Mouse (Mus musculus): Measurements from ENCODE around the gene Mettl25. TPM values are rescaled to one million over a fixed set of nuclear protein-coding genes. Genes with fewer than 3 reads are reported as not detected.

Mettl25 gene
- polyA plus RNA-seq, 1 experiment from 2014 or later = 5.7 TPM

DNA sequence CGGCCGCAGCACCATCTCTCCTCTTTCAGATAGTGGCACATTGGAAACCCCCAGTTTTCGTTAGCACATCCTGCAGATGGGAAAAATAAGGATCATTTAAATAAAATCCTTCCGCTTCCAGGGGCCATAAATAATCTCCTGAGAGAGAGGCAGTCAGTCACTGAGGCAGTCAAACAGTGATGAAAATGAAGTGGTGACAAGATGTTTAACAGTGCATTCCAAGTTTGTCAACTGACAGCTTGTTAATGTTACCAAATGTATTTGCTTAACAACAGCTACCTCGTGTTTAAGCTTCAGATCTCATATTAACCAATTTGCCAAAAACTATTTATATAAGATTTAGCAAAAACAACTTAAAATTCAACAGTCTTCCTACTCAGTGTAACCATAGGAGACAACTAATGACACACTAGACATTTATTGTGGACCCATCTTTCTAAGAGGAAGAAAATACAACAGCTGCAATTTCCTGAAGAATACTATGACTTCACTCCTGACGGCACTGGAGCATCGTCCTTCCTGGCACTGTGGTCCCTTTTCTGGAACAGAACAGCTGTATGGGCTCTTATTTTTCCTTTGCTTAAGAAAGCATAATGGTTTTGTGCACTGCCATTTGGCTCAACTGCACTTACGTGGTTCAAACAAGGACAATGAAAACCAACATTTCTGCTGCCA lies 43.8 kb downstream of the Mettl25 start:
- in situ Hi-C loops (cut with MboI; ENCODE audit: low pct_unique_long_range_greater_than_20kb) = no loop called here
- ChIA-PET CTCF (interaction anchor here (1.2 kb wide), 1 partner anchor 23 kb away, joined by 3 read pairs; no protein-coding TSS in a partner anchor), POLR2A (no interaction called here)
- ATAC-seq (no peak), DNase-seq (ENCODE audit: low read depth, low spot score) (no peak)
- no peaks in the 10 kb centered on the region for H3K27me3 ChIP-seq
- TF ChIP-seq CTCF (IDR thresholded peaks at IDR 0.05) = no peak

- in situ Hi-C loops (cut with MboI; ENCODE audit: low pct_unique_long_range_greater_than_20kb) = no loop called here
- ATAC-seq = no peak
- POLR2A ChIA-PET = no interaction called here
- CTCF ChIA-PET = interaction anchor here (0.9 to 1.1 kb wide), 2 partner anchors 20 to 28 kb away, joined by 3 read pairs; no protein-coding TSS in a partner anchor
- DNase-seq (ENCODE audit: low read depth, low spot score) = no peak
- TF ChIP-seq CTCF (IDR thresholded peaks at IDR 0.05) = no peak
- H3K27me3 ChIP-seq = no peaks in the 10 kb centered on the region
These were observed 47.2 kb downstream of the Mettl25 start for GRCm38 (mm10) chr10:105793776-105794552.

- no peaks in the 10 kb centered on the region for H3K27me3 ChIP-seq
- DNase-seq (ENCODE audit: low read depth, low spot score) = no peak
- POLR2A ChIA-PET = no interaction called here
- CTCF ChIA-PET = no interaction called here
- TF ChIP-seq CTCF (IDR thresholded peaks at IDR 0.05) = no peak
- no peak for ATAC-seq
- in situ Hi-C loops (cut with MboI; ENCODE audit: low pct_unique_long_range_greater_than_20kb) = no loop called here
These were observed 52.3 kb downstream of the Mettl25 start for GRCm38 (mm10) chr10:105788744-105789486.

DNA sequence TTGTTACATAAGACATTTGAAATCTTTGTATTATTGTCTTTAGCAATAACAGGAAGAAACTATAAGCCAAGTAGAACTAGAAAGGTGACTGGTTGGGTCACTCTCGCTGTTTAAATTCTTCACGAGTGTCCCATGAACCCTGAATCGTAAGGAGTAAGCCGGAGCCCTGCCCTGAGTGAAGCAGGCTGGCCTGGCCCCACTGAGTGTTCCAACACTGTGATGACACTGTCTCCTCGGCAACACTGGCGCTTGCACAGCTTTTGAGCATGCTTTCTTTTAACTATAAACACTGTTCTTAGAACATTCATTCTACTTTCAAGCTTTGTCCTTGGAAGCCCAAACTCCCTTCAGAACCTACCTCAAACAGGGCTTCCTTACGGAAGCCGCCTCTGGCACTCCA lies 57.4 kb downstream of the Mettl25 start:
- no peaks in the 10 kb centered on the region for H3K27me3 ChIP-seq
- ATAC-seq (no peak), DNase-seq (ENCODE audit: low read depth, low spot score) (no peak)
- ChIA-PET POLR2A (no interaction called here), CTCF (interaction anchor here (1.9 kb wide), 1 partner anchor 9 kb away, joined by 8 read pairs; no protein-coding TSS in a partner anchor)
- TF ChIP-seq CTCF (IDR thresholded peaks at IDR 0.05) = no peak
- in situ Hi-C loops (cut with MboI; ENCODE audit: low pct_unique_long_range_greater_than_20kb) = no loop called here

- H3K27me3 ChIP-seq = no peaks in the 10 kb centered on the region
- POLR2A ChIA-PET = no interaction called here
- no peak for DNase-seq (ENCODE audit: low read depth, low spot score)
- in situ Hi-C loops (cut with MboI; ENCODE audit: low pct_unique_long_range_greater_than_20kb) = no loop called here
- peak; percentile 98 for ATAC-seq
- peak; percentile 90 for TF ChIP-seq CTCF (IDR thresholded peaks at IDR 0.05)
- CTCF ChIA-PET = interaction anchor here (0.7 to 3.6 kb wide), 12 partner anchors 9 to 1989 kb away, joined by 3 to 12 read pairs (median 4); no protein-coding TSS in a partner anchor
These were observed 66.8 kb downstream of the Mettl25 start for GRCm38 (mm10) chr10:105774382-105774781.

DNA sequence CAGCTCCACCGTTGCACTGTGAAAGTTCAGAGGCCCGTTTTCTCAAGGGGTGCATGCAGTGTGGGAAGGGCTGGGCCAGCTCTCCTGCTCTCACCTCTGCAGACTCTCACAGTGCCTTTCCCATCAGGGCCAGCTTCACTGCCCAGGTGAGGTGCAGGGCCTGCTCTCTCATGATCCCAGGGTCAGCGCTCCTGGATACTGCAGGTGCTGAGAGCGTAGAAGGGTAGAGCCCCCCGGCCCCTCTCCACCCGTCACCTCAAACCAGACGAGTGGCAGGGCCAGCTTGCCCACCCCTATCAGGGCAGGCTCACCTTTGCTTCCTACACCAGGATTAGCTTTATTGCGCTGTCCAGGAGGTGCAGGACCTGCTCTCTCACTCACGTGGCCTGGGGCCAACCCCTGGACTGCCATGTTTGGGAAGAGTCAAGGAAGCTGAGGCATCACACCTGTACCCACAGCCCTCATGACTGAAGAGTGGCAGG lies 68.3 kb downstream of the Mettl25 start:
- ChIA-PET POLR2A (no interaction called here), CTCF (interaction anchor here (3.6 kb wide), 1 partner anchor 58 kb away, joined by 10 read pairs; no protein-coding TSS in a partner anchor)
- ATAC-seq = no peak
- DNase-seq (ENCODE audit: low read depth, low spot score) = no peak
- in situ Hi-C loops (cut with MboI; ENCODE audit: low pct_unique_long_range_greater_than_20kb) = no loop called here
- no peaks in the 10 kb centered on the region for H3K27me3 ChIP-seq
- TF ChIP-seq CTCF (IDR thresholded peaks at IDR 0.05) = no peak

DNA sequence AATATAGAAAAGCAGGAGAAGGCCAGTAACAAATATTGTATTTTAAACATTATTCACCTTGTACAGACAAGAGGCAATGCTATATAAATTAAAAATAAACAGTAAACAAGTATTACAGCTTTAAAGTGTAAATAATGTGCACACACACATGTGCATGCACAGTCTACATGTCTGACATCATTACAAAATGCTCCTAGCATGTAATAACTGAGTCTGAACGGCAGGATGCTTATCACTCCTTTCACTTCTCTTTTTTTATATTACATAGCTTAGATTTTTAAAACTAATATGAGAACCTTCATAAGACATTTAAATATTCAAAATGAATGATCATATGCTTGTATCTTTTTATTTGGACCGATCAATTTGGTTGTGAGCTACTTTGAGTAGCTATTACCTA lies 77.2 kb downstream of the Mettl25 start:
- no peak for DNase-seq (ENCODE audit: low read depth, low spot score)
- no peak for TF ChIP-seq CTCF (IDR thresholded peaks at IDR 0.05)
- POLR2A ChIA-PET = interaction anchor here (0.5 kb wide), 1 partner anchor 1130 kb away, joined by 6 read pairs; no protein-coding TSS in a partner anchor

GRCm38 (mm10) chr10:105760460-105760859 lies 80.7 kb downstream of the Mettl25 start:
- ATAC-seq = no peak
- POLR2A ChIA-PET = no interaction called here
- no peaks in the 10 kb centered on the region for H3K27me3 ChIP-seq
- in situ Hi-C loops (cut with MboI; ENCODE audit: low pct_unique_long_range_greater_than_20kb) = no loop called here
- no peak for DNase-seq (ENCODE audit: low read depth, low spot score)
- CTCF ChIA-PET = interaction anchor here (1.7 to 3.4 kb wide), 2 partner anchors 14 to 16 kb away, joined by 3 to 11 read pairs; no protein-coding TSS in a partner anchor
- TF ChIP-seq CTCF (IDR thresholded peaks at IDR 0.05) = no peak

More for the DNA sequence above, 77.2 kb downstream of the Mettl25 start:
- no peaks in the 10 kb centered on the region for H3K27me3 ChIP-seq
- ATAC-seq = no peak
- CTCF ChIA-PET = interaction anchor here (0.9 to 2.5 kb wide), 2 partner anchors 10 to 17 kb away, joined by 3 to 12 read pairs; no protein-coding TSS in a partner anchor
- in situ Hi-C loops (cut with MboI; ENCODE audit: low pct_unique_long_range_greater_than_20kb) = no loop called here

GRCm38 (mm10) chr10:105760046-105760445 lies 81.1 kb downstream of the Mettl25 start:
- CTCF ChIA-PET = interaction anchor here (1.7 to 3.4 kb wide), 2 partner anchors 14 to 15 kb away, joined by 3 to 11 read pairs; no protein-coding TSS in a partner anchor
- TF ChIP-seq CTCF (IDR thresholded peaks at IDR 0.05) = no peak
- DNase-seq (ENCODE audit: low read depth, low spot score) (no peak), ATAC-seq (no peak)
- H3K27me3 ChIP-seq = no peaks in the 10 kb centered on the region
- in situ Hi-C loops (cut with MboI; ENCODE audit: low pct_unique_long_range_greater_than_20kb) = no loop called here
- POLR2A ChIA-PET = no interaction called here

Measured in Patski (cell line).